Mouse (Mus musculus) mature B cell (primary cell): ENCODE measurements around the gene Col11a2.
"Not testable (repeated sequence)": the region's sequence is repeated elsewhere in the genome, so short reads cannot be mapped to it uniquely, and the experiment has no call there.

Experiments used
- in situ Hi-C: fragments of 300-500 bp; cut with MboI; formaldehyde crosslinking; loops from 2 replicates; pipeline ENCODE4 v1.14.3; 2019

Col11a2 gene

DNA sequence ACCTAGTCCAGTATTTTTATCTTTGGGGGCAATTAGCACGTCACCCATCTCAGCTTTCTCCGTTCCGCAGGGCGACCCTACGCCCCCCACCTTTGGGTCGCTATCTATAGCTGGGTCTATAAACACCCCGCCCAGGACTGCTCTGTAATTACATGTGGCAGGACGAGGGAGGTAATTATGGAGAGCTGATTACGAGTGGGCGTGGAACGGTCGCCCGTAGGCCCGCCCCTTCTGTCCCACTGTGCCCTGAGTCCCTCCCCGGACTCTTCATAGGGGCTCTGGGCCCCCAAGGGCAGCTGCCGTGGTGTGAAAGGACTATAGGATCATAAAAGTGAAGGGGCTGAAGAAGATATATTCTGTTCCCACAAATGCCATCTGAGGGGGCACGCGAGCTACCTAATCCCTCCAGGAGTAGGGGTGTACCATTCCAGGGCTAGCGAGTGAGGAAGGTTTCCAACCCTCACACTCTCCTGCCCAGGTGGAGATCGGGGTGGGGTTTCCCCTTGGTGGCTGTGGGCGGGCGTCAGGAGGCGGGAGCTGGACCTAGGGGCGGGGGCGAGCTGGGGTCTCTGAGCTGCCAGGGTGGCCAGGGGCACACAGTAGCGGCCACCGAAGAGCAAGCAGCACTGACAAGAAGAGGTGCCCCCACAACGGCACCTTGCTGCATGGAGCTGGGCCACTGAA lies at the start of gene Col11a2:
Gene Col11a2 (plus strand): TSS at position 560 of the 684 bp plus-strand sequence.
- in situ Hi-C loops: no loop called here

DNA sequence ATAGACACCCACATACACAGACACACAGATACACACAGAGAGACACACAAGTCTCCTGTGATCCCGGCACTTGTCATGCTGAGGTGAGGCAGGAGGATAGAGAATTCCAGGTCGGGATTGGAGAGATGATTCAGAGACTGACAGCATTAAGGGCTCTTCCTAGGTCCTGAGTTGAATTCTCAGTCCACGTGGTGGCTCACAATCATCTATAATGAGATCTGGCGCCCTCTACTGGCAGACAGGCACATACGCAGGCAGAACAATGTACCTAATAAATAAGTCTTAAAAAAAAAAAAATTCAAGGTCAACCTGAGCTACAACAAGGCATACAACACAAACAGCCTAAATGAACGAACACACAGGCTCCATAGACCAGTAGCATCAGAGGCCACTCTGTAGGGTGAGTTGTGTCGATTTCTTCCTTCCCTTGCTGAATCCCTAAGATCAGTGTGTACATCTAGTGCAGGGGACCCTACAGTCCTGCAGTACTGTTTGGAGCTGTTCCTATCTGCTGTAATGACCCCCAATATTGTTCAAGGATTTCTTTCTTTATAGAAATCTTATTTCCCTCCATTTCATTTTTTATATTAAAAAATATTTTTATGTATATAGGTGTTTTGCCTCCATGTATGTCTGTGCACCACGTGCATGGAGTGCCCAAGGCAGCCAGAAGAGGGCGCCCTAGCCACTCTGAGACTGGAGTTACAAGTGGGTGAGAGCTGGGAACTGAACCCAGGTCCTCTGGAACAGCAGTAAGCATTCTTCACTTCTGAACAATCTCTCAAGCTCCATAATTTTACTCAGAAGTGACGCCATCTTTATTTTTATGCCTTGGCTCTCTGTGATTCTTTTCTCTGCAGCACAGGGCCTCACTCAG lies 47.2 kb upstream of the Col11a2 start:
- in situ Hi-C loops: no loop called here

DNA sequence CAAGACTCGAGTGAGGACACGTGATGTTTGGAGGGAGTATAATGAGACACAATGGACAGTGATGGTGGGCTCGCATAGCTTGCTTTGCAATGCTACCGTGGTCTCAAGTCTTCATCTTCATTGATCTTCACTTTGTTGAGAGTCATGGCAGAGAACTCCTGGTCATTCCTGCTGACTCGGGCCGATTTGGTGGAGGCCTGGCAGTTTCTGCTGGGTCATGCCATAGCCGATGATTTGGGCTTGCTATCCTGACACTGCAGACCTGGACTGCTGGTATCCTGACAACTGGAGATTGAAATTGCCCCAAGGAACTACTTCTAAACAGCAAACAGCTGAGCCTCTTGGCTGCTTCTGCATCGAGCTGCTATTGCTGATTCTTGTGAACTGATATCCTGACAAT lies 44.3 kb upstream of the Col11a2 start:
- in situ Hi-C loops: no loop called here

DNA sequence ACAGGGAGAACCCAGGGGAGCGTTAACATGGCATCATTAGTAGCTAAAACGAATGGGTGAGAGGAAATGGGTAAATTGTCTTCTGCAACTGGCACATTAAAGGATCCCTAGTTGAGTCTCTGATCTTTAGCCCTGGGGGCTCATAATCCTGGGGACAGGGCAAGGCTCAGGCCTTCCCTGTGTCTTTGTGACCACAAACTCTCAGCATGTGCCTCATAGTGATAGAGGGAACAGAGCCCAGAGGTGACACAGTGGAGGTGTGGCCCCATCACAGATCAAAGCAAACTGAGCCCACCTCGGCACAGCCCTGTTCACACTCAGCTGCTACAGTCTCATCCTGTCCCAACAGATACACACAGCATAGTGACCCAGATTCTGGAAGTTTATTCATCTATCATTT lies 43.6 kb upstream of the Col11a2 start:
- in situ Hi-C loops: no loop called here

DNA sequence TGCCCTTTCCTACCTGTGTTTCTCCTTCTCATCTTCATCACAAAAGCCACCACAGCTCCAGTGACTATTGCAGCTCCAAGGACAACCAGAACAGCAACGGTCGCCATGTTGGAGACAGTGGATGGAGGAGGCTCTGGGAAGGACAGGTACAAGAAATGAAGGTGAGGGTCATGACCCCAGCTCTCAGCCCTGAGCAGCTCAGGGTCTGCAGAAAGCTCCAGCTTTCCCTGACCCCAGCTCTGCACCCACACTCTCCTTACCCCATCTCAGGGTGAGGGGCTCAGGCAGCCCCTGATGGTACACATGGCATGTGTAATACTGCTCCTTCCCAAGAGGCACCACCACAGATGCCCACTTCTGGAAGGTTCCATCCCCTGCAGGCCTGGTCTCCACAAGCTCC lies 42.2 kb upstream of the Col11a2 start:
- in situ Hi-C loops: not testable (repeated sequence)

DNA sequence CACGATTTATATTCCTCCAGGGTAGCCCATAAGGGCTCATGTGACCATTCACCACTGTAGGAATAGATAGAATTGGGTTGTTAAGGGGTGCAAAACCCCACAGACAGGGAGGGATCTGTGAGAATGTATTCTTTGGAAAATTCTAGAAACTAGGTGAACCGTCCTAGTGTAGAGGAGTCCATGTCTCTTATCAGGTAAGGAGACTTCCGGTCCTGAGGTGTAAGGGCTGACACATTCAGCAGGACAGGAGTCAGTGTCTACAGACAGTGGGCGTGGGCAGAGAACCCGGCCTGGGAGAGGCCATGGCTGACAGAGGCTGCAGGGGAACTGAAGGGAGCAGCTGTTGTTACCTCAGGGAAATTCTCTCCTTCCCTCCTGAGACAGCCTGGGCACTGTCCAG lies 40.5 kb upstream of the Col11a2 start:
- in situ Hi-C loops: not testable (repeated sequence)

DNA sequence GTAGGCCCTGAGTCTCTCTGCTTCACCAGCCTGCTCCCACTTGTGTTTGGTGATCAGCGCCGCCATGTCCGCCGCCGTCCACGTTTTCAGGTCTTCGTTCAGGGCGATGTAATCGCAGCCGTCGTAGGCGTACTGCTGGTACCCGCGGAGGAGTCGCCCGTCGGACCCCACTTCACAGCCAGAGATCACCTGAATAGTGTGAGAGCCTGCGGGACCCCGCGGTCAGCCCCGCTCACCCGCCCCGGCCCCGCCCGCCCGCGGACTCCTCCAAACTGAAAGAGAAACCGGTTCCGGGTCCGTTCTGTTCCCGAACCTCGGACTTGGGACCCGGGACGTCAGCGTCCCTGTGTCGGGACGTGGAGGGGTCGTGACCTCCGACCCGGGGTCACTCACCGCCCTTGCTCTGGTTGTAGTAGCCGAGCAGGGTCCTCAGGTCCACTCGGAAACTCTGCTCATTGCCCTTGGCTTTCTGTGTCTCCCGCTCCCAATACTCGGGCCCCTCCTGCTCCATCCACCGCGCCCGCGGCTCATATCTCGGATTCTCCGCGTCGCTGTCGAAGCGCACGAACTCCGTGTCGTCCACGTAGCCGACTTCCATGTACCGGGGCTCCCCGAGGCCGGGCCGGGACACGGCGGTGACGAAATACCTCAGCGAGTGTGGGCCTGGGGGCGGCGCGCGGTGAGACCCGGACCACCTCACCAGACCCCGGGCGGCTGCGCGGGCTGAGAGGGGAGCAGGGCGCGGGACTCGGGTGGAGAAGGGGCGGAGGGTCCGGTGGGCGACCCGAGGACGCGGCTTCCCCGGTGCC lies 39.7 kb upstream of the Col11a2 start:
- in situ Hi-C loops: no loop called here

DNA sequence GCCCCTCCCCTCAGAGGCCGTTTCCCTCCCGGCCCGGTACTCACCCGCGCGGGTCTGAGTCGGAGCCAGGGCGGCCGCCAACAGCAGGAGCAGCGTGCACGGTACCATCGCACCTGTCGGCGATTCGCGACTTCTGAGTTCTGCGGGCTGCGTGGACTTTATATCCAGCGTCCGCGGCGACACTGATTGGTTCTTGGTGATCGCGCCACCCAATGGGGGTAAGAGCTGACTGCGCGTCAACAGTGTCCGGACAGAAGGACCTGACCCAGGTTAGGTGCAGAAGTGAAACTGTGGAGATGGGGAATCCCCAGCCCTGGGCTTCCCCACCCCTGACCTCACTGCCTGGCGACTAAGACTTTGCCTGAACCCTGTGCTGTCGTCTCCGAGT lies 39.1 kb upstream of the Col11a2 start, which contains the start of gene H2-K1:
Gene H2-K1 (minus strand): TSS at position 198 of the 388 bp plus-strand sequence.
- in situ Hi-C loops: no loop called here

DNA sequence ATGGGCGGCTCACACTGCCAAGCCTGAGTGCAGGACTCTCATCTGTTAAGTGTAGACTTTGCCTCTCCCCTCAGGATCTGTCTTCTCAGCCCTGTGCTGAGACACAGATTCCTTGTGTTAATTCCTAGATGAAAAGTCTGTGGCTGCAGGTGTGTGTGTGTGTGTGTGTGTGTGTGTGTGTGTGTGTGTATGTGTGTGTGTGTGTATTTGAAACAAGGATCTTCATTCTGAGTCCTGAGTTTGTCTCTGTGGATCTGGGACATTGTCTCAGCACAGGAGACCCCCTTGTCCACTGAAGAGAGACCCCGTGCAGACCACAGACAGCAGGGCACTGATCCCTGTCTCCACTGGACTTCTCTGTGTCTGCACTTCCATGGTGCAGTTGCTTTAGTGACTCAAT lies 38.4 kb upstream of the Col11a2 start:
- in situ Hi-C loops: not testable (repeated sequence)

DNA sequence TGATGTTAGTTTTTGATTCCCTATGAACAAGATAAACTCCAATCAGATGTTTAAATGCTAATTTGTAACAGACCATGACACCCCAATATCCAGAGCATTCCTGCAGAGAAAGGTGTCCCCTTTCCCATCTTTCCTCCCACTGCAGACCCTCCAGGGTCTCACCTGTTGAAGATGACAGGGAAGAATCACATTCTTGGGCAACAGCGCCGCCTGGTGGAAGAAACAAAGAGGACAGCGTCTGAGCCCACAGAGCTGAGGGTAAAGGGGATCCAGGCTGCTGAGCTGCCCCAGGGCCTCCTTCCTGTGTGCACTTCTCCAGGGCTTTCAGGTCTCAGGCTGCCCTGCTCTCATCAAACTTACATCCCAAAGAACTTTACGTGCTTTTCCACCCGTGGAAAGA lies 35.8 kb upstream of the Col11a2 start:
- in situ Hi-C loops: no loop called here

DNA sequence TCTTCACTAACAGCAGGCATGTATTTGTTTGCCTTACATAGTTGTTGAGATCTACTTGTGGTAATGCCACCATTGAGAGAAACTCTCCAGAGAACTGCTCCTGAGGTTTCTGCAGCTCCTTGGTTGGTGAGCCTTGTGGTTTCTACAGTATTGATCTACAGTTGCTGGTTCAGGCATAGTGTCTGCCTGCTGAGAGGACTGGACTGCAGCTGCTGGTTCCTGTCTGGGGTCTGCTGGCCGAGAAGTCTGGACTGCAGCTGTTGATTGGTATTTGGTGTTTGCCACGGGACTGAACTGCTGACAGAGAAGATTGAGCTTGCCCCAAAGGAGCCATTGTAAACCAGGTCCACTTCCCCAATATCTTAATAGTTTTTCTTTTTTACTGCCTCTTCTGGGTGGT lies 32.7 kb upstream of the Col11a2 start:
- in situ Hi-C loops: no loop called here

DNA sequence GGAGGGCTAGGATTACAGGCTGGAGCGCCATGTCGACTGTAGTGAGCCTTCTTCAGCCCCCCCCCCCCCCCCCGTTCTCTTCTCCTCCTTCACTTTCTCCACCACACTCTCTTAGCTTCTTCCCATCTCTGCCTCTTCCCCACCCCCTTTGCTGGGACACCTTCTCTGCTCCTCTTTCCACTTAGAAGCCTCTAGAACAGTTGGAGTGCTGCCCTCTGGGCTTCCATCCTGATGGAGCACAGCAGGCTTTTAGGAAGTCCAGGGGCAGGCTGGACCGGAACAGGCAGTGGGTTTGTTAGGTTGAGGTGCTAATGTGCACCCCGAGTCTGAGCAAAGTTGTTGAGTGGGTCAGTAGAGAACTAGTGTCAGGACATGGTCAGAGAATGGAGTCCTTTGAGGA lies 29.1 kb upstream of the Col11a2 start:
- in situ Hi-C loops: no loop called here

DNA sequence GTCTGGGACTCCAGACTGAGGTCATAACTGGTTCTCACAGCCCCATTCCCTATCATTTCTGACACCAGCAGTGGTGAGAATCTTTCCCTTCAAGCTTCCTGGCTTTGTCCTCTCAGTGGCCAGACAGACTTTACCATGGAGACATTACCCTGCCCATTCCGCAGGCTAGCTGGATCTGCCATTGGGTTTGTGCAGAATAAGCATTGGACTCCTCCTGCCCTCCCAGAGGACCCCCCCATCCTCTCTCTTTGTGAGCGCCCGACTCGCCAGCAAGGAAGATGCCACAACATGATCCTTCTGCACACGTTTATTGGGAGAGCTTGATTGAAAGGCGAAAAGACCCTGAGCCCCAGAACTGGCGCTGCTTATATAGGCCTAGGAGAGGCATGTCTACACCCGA lies 25.8 kb upstream of the Col11a2 start:
- in situ Hi-C loops: no loop called here

DNA sequence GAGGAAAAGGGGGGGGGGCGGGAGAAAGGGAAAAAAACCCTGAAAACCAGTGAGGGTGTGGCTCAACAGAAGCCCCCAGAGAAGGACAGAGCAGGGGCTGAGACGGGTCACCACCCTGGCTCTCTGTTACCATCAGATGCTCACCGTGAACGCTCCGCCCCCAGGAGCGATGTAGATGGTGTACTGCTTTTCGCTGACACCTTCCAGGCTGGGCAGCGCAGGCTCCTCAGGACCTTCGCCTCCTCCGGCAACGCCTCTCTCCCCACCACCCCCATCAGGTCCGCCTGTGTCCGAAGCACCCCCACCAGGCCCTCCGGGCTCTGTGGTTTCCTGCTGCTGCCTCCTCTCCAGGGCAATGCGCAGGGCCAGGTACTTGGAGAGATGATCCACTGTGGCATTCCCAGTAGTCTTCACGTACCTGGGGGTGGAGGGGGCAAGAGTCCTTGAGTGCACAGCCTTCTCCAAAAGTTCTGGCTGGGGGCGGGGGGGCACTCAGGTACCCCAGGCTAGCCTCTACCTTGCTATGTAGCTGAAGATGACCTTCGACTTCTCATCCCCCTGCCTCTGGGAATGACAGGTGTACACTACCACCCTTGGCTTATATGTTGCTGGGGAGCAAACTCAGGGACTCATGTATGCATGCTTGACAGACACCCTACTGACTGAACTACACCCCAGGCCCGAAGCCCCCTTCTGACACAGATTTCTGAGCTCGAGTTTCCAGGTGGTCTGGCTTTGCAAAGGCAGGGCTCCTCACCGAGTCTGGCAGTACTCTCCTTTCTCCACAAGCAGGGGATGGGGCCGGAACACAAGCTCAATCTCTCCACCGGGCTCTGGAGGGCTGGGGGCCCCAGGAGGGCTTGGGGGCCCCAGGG lies 17.5 kb upstream of the Col11a2 start:
- in situ Hi-C loops: no loop called here

DNA sequence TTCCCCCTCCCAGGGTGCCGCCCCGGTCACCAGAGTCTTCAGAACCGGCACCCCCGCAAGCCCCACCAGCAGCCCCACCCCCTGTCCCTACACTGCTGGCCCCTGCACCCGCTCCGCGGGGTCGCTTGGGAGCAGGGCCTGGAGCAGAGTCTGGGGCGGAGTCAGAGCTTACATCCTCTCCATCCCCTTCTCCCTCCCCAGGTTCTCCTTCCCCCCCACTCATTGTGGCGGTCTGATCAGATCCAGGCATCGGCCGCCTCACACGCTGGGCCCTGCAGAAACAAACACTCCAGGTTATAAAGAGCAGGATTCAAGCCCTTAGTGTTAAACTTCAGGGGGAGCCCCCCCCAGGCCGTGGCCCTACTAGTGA lies 16.8 kb upstream of the Col11a2 start:
- in situ Hi-C loops: no loop called here

DNA sequence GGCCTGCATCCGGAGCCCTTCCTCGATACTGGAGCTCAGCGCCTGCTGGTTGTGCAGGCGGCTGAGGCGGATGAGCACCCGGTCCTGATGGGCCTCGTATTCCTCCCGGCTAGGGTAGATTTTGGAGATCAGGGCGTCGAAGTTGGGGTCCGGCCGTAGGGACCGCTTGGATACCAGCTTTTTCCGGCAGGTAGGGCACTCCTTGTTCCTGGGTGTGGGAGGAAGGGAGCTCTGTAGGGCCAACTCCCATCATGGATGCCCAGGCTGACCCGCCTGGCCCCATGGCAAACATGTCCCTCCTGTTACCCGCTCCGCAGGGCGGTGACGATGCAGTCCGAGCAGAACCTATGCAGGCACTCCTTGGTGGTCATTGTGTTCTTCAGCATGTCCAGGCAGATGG lies 16.2 kb upstream of the Col11a2 start:
- in situ Hi-C loops: no loop called here

DNA sequence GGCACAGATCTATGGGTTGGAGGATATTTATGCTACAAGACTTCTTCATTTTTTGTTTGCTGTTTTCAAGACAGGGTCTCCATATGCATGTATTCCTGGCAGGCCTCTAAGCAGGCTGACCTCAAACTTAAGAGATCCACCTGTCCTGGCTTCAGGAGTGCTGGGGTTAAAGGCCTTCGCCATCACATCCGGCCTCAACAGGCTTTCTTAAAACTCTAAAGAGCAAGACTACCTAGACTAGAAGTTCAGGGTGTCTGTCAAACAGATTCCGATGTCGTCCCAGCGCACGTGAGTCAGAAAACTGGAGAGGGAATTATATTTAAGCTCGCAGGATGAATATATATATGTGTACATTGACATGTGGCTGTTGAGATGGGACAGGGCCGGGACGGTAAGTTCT lies 15.6 kb upstream of the Col11a2 start:
- in situ Hi-C loops: no loop called here

DNA sequence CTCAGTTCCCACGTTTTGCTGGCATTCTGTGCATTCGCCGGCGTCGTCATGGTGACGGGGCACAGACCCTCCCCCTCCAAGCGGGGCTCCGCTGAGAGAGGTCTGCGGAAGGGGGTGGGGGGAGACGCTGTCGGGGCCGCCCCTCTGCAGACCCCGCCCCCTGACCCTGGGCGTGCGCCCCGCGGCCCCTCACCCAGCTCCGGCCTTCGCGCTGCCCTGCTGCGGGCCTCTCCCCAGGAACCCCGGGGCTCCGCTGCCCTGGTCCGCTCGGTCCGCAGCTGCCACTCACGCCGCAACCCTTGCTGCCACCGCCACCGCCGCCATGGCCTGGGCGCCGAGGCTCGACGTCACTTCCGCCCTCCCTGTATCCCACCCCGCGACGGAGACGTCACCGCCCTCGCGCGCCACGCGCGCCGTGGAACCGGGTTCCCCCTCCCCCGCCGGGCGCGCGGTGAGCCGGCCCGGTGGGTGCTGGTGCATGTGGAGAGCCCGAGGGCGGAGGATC lies 14.9 kb upstream of the Col11a2 start, which contains the start of gene Ring1:
Gene Ring1 (minus strand): TSS at position 364 of the 505 bp plus-strand sequence.
- in situ Hi-C loops: no loop called here

DNA sequence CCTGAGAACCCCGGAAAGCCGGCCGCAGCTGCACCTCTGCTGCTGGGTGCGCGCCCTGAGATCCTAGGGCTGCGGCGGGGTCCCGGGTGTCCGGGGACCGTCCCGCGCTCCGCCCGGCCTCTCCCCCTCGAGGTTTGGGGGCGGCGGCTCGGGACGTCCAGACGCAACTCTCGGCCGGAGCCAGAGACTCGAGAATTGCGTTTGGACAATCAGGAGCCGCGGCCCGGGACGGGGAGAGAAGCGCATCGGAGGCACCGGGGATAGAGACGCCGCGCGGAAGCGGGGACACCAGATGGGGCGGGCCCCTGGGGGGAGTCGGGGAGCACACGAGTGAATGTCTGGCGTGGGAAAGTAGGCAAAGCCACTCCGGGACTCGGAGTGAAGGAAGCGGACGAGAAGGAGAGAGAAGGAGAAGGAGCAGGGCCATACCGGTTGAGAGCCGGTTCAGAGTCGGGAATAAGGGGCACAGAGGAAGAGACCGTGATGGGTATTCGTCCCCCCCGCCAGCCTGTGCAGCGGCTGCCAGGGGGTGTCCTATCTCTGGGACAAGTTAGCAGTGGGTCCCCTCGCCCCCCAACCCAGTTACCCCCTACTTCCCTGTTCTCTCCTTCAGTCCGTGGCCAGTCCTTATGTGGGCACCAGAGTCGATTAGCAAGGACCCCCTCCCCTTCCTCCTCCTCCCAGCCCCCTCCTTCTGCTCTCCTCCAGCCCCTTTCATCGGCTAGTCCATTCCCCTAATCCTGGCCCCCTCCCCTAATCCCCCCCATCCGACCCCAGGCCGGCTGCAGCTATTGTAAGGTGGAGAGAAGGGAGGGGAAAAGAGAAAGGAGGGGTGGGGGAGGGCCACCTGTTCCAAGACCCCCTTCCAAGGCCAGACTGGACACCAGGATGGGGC lies 14.1 kb upstream of the Col11a2 start:
- in situ Hi-C loops: no loop called here

DNA sequence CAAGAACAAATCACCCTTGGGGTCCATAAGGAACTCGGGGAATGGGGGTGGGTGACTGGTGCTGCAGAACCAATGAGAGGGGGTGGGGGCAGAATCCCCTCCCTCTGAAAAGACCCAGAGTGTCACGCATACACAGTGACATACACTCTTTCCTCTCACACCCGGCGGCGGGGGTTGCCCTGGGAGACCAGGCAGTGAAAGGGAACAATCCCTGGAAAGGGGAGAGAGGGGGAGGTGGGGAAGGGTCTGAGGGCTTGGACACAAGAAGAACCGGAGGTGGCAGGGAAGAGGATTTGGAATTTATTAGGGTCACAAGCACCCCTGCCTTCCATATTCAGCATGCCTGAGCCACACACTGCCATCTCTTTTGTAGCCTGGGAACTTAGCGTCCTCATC lies 13.5 kb upstream of the Col11a2 start:
- in situ Hi-C loops: no loop called here
